Mouse (Mus musculus) frontal cortex, adult (tissue): ENCODE results near the gene Cyp4f14.

Experiments used
- ATAC-seq: cut with Nextera tagmentation; 2 replicates; pipeline ENCODE4 v1.9.2; 2017; ENCODE audit warnings: mild to moderate bottlenecking, moderate library complexity, mixed read lengths; ENCODE audit not compliant: low TSS enrichment

Cyp4f14 gene

GRCm38 (mm10) chr17:32917131-32917530 is at the start of gene Cyp4f14:
Gene Cyp4f14 (minus strand): TSS chr17:32917342.
- ATAC-seq, result peak; percentile 50; the same call in 1 of the 2 replicates

GRCm38 (mm10) chr17:32965623-32966290 is 48.6 kb upstream of the Cyp4f14 start, which contains the start of gene Zfp472:
Gene Zfp472 (plus strand): TSS chr17:32965814.
- peak; percentile 100 for ATAC-seq

- ATAC-seq, result peak; percentile 82
These were observed 48.1 kb upstream of the Cyp4f14 start for GRCm38 (mm10) chr17:32965253-32965622.

GRCm38 (mm10) chr17:32951441-32951840 is 34.3 kb upstream of the Cyp4f14 start:
- ATAC-seq, result peak; percentile 90

GRCm38 (mm10) chr17:32951006-32951405 is 33.9 kb upstream of the Cyp4f14 start:
- no peak for ATAC-seq

GRCm38 (mm10) chr17:32950136-32950535 is 33.0 kb upstream of the Cyp4f14 start:
- ATAC-seq, result no peak

GRCm38 (mm10) chr17:32947215-32947914 is 30.2 kb upstream of the Cyp4f14 start, which contains the start of gene Cyp4f13:
Gene Cyp4f13 (minus strand): TSS chr17:32947402.
- peak; percentile 94 for ATAC-seq

- no peak for ATAC-seq
These were observed 29.6 kb upstream of the Cyp4f14 start for GRCm38 (mm10) chr17:32946716-32947115.

- no peak for ATAC-seq
These were observed 27.4 kb upstream of the Cyp4f14 start for GRCm38 (mm10) chr17:32944402-32945035.

GRCm38 (mm10) chr17:32943661-32944060 is 26.5 kb upstream of the Cyp4f14 start:
- no peak for ATAC-seq

GRCm38 (mm10) chr17:32939831-32940230 is 22.7 kb upstream of the Cyp4f14 start:
- ATAC-seq, result no peak

GRCm38 (mm10) chr17:32927803-32928202 is 10.7 kb upstream of the Cyp4f14 start:
- ATAC-seq, result no peak

GRCm38 (mm10) chr17:32924658-32925312 is 7.6 kb upstream of the Cyp4f14 start:
- ATAC-seq, result peak; percentile 92

GRCm38 (mm10) chr17:32923681-32924080 is 6.5 kb upstream of the Cyp4f14 start:
- no peak for ATAC-seq

- no peak for ATAC-seq
These were observed 2.0 kb upstream of the Cyp4f14 start for GRCm38 (mm10) chr17:32919123-32919522.

GRCm38 (mm10) chr17:32916075-32916474 is 1.1 kb downstream of the Cyp4f14 start:
- ATAC-seq, result no peak

- no peak for ATAC-seq
These were observed 11.0 kb downstream of the Cyp4f14 start for GRCm38 (mm10) chr17:32906172-32906571.

GRCm38 (mm10) chr17:32905239-32905638 is 11.9 kb downstream of the Cyp4f14 start:
- ATAC-seq, result peak; percentile 57

GRCm38 (mm10) chr17:32904414-32904813 is 12.7 kb downstream of the Cyp4f14 start:
- ATAC-seq, result no peak

- ATAC-seq, result no peak
These were observed 15.2 kb downstream of the Cyp4f14 start for GRCm38 (mm10) chr17:32901751-32902525.

GRCm38 (mm10) chr17:32895421-32895820 is 21.7 kb downstream of the Cyp4f14 start:
- no peak for ATAC-seq
